Mouse (Mus musculus) embryonic facial prominence, embryonic 11.5 days (tissue): ENCODE data around the gene Bahcc1. TPM values are rescaled to one million over a fixed set of nuclear protein-coding genes. Genes with fewer than 3 reads are reported as not detected.

ENCODE experiments used
- ATAC-seq: fragments of 200-750 bp; cut with Nextera tagmentation; replicated peaks from 2 replicates; pipeline ENCODE4 v1.8.0; 2017; ENCODE audit warnings: low read depth; ENCODE audit not compliant: insufficient number of reproducible peaks, low FRiP score, low TSS enrichment
- DNase-seq: peaks from one replicate; pipeline ENCODE4 v3.0.0-alpha.2; 2015; ENCODE audit warnings: low spot score
- H3K27ac ChIP-seq: fragments of 300-500 bp; sonication (generic); replicated peaks from 2 replicates; pipeline ENCODE4 v1.5.1; 2014; ENCODE audit warnings: mild to moderate bottlenecking, low read depth, low read length, control low read depth
- H3K27me3 ChIP-seq: fragments of 300-500 bp; sonication (generic); 2 replicates; pipeline ENCODE4 v1.6.1; 2014; ENCODE audit warnings: mild to moderate bottlenecking, low read length, moderate library complexity, mixed read lengths; ENCODE audit not compliant: control insufficient read depth, insufficient read depth
- H3K36me3 ChIP-seq: fragments of 300-500 bp; sonication (generic); replicated peaks from 2 replicates; pipeline ENCODE4 v1.6.1; 2014; ENCODE audit warnings: low read depth, mild to moderate bottlenecking, low read length, moderate library complexity, mixed read lengths; ENCODE audit not compliant: control insufficient read depth, insufficient read depth
- H3K4me1 ChIP-seq: fragments of 300-500 bp; sonication (generic); 2 replicates; pipeline ENCODE4 v1.6.1; 2014; ENCODE audit warnings: low read length, mixed read lengths; ENCODE audit not compliant: control insufficient read depth, insufficient read depth
- H3K4me2 ChIP-seq: fragments of 300-500 bp; sonication (generic); 2 replicates; pipeline ENCODE4 v1.6.1; 2014; ENCODE audit warnings: low read depth, mild to moderate bottlenecking, control low read depth, low read length, moderate library complexity
- H3K4me3 ChIP-seq: fragments of 300-500 bp; sonication (generic); 2 replicates; pipeline ENCODE4 v1.5.1; 2014; ENCODE audit warnings: low read depth, low read length, control low read depth
- H3K9ac ChIP-seq: fragments of 300-500 bp; sonication (generic); replicated peaks from 2 replicates; pipeline ENCODE4 v1.6.1; 2014; ENCODE audit warnings: mild to moderate bottlenecking, control low read depth, low read length
- H3K9me3 ChIP-seq: fragments of 300-500 bp; sonication (generic); replicated peaks from 2 replicates; pipeline ENCODE4 v1.6.1; 2016; ENCODE audit warnings: mild to moderate bottlenecking, low read length, inconsistent platforms, mixed read lengths; ENCODE audit not compliant: control insufficient read depth
- WGBS: fragments of 180-500 bp; shearing (Covaris S2); extraction: QIAGEN DNeasy Blood & Tissue Kit; methylation state at CpG from one replicate; pipeline ENCODE4 v1.1.7; 2014; 5-methylcytosine and 5-hydroxymethylcytosine counted together
- polyA plus RNA-seq: library from polyadenylated mRNA; unstranded; fragments of >200 nt; fragmentation: Nextera tagmentation; extraction: Ambion mirVana; gene quantifications from 2 replicates; pipeline ENCODE4 v1.2.1, GENCODE M21; 2014

Gene Bahcc1
- polyA plus RNA-seq, 1 experiment from 2014 or later, result 13.5 TPM

- peak overlapping the region; percentile 60; the same call in 1 of the 2 replicates for H3K27ac ChIP-seq
- peak overlapping the region; percentile 44 for H3K9ac ChIP-seq
- WGBS, result 19% methylated on average over 7 of the region's 7 CpGs
- peak overlapping the region; percentile 86 for H3K4me3 ChIP-seq
- no peak for ATAC-seq
- no peaks in the 10 kb centered on the region for H3K9me3 ChIP-seq
- H3K4me1 ChIP-seq, result peaks cover 45% of the 10 kb centered on the region
- H3K4me2 ChIP-seq, result peak overlapping the region; percentile 87
- DNase-seq, result peak; percentile 55
- no peaks in the 10 kb centered on the region for H3K36me3 ChIP-seq
- no peaks in the 10 kb centered on the region for H3K27me3 ChIP-seq
Measured at GRCm38 (mm10) chr11:120228911-120229437, 3.8 kb upstream of the Bahcc1 start.

GRCm38 (mm10) chr11:120229861-120230751 is 2.6 kb upstream of the Bahcc1 start:
- Histone ChIP-seq H3K27me3 (no peaks in the 10 kb centered on the region), H3K9ac (peak overlapping the region; percentile 98), H3K4me3 (peak overlapping the region; percentile 86), H3K27ac (peak overlapping the region; percentile 94), H3K4me2 (peak overlapping the region; percentile 87), H3K36me3 (no peaks in the 10 kb centered on the region), H3K4me1 (peaks cover 35% of the 10 kb centered on the region), H3K9me3 (no peaks in the 10 kb centered on the region)
- peak; percentile 66 for DNase-seq
- no peak for ATAC-seq
- WGBS, result under 1% methylated on average over 42 of the region's 42 CpGs

GRCm38 (mm10) chr11:120230841-120231370 is 1.8 kb upstream of the Bahcc1 start:
- peak; percentile 73 for DNase-seq

GRCm38 (mm10) chr11:120231379-120231778 is 1.4 kb upstream of the Bahcc1 start:
- peak overlapping the region; percentile 86 for H3K4me3 ChIP-seq
- peak overlapping the region; percentile 87 for H3K4me2 ChIP-seq
- peaks cover 24% of the 10 kb centered on the region for H3K4me1 ChIP-seq
- no peaks in the 10 kb centered on the region for H3K9me3 ChIP-seq
- peak overlapping the region; percentile 98 for H3K9ac ChIP-seq
- ATAC-seq (peak; percentile 61), DNase-seq (peak; percentile 100)
- H3K27ac ChIP-seq, result peak overlapping the region; percentile 94
- H3K27me3 ChIP-seq, result no peaks in the 10 kb centered on the region
- no peaks in the 10 kb centered on the region for H3K36me3 ChIP-seq
- under 1% methylated on average over 27 of the region's 27 CpGs for WGBS

More at GRCm38 (mm10) chr11:120230841-120231370, 1.8 kb upstream of the Bahcc1 start:
- 0% methylated on average over 57 of the region's 58 CpGs for WGBS
- peak overlapping the region; percentile 86 for H3K4me3 ChIP-seq
- peak overlapping the region; percentile 87 for H3K4me2 ChIP-seq
- H3K4me1 ChIP-seq, result peaks cover 27% of the 10 kb centered on the region
- no peaks in the 10 kb centered on the region for H3K9me3 ChIP-seq
- no peaks in the 10 kb centered on the region for H3K36me3 ChIP-seq
- no peaks in the 10 kb centered on the region for H3K27me3 ChIP-seq
- H3K9ac ChIP-seq, result peak overlapping the region; percentile 98
- no peak; the same call in 1 of the 2 replicates for ATAC-seq
- peak overlapping the region; percentile 94 for H3K27ac ChIP-seq

GRCm38 (mm10) chr11:120233441-120234135 is 841 bp downstream of the Bahcc1 start:
- no peaks in the 10 kb centered on the region; the same call in 1 of the 2 replicates for H3K36me3 ChIP-seq
- ATAC-seq (no peak), DNase-seq (peak; percentile 73)
- no peaks in the 10 kb centered on the region for H3K27me3 ChIP-seq
- under 1% methylated on average over 51 of the region's 51 CpGs for WGBS
- H3K9ac ChIP-seq, result peak overlapping the region; percentile 100
- peak overlapping the region; percentile 99 for H3K4me2 ChIP-seq
- H3K27ac ChIP-seq, result peak overlapping the region; percentile 94
- no peaks in the 10 kb centered on the region for H3K9me3 ChIP-seq
- peak overlapping the region; percentile 91 for H3K4me3 ChIP-seq
- H3K4me1 ChIP-seq, result peaks cover 7% of the 10 kb centered on the region

- Histone ChIP-seq H3K36me3 (no peaks in the 10 kb centered on the region; the same call in 1 of the 2 replicates), H3K4me2 (peak overlapping the region; percentile 99), H3K4me1 (peaks cover 6% of the 10 kb centered on the region), H3K27ac (peak overlapping the region; percentile 94), H3K9me3 (no peaks in the 10 kb centered on the region), H3K9ac (peak overlapping the region; percentile 100), H3K27me3 (no peaks in the 10 kb centered on the region), H3K4me3 (peak overlapping the region; percentile 91)
- peak; percentile 66 for DNase-seq
- under 1% methylated on average over 52 of the region's 52 CpGs for WGBS
- ATAC-seq, result no peak
Measured at GRCm38 (mm10) chr11:120234136-120234775, 1.5 kb downstream of the Bahcc1 start.

- Histone ChIP-seq H3K9me3 (no peaks in the 10 kb centered on the region), H3K4me1 (peaks cover 9% of the 10 kb centered on the region), H3K9ac (peak overlapping the region; percentile 100), H3K36me3 (no peaks in the 10 kb centered on the region; the same call in 1 of the 2 replicates), H3K4me2 (peak overlapping the region; percentile 99), H3K27me3 (no peaks in the 10 kb centered on the region), H3K4me3 (peak overlapping the region; percentile 91), H3K27ac (peak overlapping the region; percentile 94)
- WGBS, result 0% methylated on average over 38 of the region's 39 CpGs
- ATAC-seq, result no peak
- peak; percentile 75 for DNase-seq
Measured at GRCm38 (mm10) chr11:120234776-120235181, 2.0 kb downstream of the Bahcc1 start.
